Mouse (Mus musculus) liver, adult 2 months (tissue): ENCODE measurements around the gene Lin28a.

Experiments used
- CTCF ChIP-seq: fragments of 200-500 bp; IDR thresholded peaks from 2 replicates; pipeline ENCODE4 v1.5.1; 2011; ENCODE audit warnings: low read depth, low read length, control low read depth
- POLR2A ChIP-seq: fragments of 200-500 bp; IDR thresholded peaks from 2 replicates; pipeline ENCODE4 v1.6.1; 2011; ENCODE audit warnings: low read length, control low read depth; ENCODE audit not compliant: insufficient read depth; ENCODE audit errors: extremely low read depth

GRCm38 (mm10) chr4:133967138-133967865, 51.3 kb downstream of the Lin28a start:
- TF ChIP-seq CTCF (no peak), POLR2A (0 out of 2 replicates have a peak, but pooled peaks have one; percentile 19)
